Mouse (Mus musculus): ENCODE data around the gene Cerkl.

Gene Cerkl

DNA sequence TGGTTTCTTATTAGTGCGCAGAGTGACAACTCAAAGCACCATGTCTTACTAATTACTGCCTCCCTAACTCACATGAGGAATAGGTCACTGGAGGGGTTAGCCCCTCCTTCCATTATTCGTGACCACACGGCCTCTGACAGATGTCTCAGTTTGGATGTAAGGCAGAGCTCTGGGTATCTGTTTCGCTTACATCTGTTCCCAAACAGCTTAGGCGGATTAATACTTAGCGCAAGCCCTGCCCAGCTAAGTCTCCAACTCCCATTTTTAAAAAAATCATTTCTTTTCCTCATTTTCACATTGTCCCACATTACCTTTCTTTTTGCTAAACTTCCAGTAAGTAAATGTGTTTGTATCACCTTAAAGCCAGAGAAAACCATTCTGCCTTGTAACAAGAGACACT, 34.9 kb downstream of the Cerkl start:
- H3K36me3 ChIP-seq (ENCODE audit: control insufficient read depth, insufficient read depth, low read length, poor library complexity, severe bottlenecking) = no peaks in the 10 kb centered on the region
- no peak for DNase-seq (ENCODE audit: low read depth, low spot score)

GRCm38 (mm10) chr2:79414505-79414904, 42.1 kb downstream of the Cerkl start:
- H3K27me3 ChIP-seq (ENCODE audit: control insufficient read depth, insufficient read depth, low read length, poor library complexity, severe bottlenecking) = no peaks in the 10 kb centered on the region
- no peaks in the 10 kb centered on the region for H3K36me3 ChIP-seq (ENCODE audit: control insufficient read depth, insufficient read depth, low read length, poor library complexity, severe bottlenecking)
- no peak for DNase-seq (ENCODE audit: low read depth, low spot score)

More for the DNA sequence above, 34.9 kb downstream of the Cerkl start:
- no peaks in the 10 kb centered on the region for H3K27me3 ChIP-seq (ENCODE audit: control insufficient read depth, insufficient read depth, low read length, poor library complexity, severe bottlenecking)

- no peak for DNase-seq (ENCODE audit: low read depth, low spot score)
- no peaks in the 10 kb centered on the region for H3K27me3 ChIP-seq (ENCODE audit: control insufficient read depth, insufficient read depth, low read length, poor library complexity, severe bottlenecking)
Observed at GRCm38 (mm10) chr2:79410903-79411255, 45.7 kb downstream of the Cerkl start.

DNA sequence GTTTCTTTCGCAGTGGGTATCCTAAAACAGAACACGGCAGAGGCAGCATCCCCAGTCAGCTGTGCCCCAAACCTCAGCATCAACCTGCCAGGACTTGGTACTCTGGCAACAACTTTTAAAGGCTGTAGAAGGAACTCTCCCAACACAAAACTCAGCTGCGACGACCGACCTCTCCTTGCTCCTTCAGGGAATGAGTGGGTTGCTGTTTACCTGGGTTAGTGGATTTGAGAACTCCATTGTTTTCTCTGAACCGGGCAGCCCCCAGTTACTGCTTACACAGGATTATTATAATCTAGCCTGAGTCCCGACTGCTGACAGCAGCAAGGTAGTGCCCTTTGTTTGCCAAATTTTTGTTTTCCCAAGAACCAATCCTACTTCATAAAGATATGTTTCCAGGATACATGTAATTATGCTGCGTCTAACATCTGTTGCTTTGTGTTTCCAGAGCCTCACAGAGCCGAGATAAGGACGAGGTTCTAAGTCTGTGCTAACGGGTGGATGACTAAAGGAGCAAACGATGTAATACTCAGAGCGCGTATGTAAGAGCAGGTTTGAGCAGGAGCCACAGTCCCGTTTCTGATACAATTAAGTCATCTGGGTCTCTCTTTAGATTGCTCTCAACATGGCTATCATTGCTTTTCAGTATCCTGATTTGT, 46.2 kb downstream of the Cerkl start:
- H3K27me3 ChIP-seq (ENCODE audit: control insufficient read depth, insufficient read depth, low read length, poor library complexity, severe bottlenecking) = no peaks in the 10 kb centered on the region
- DNase-seq (ENCODE audit: low read depth, low spot score) = no peak
- H3K36me3 ChIP-seq (ENCODE audit: control insufficient read depth, insufficient read depth, low read length, poor library complexity, severe bottlenecking) = no peaks in the 10 kb centered on the region

More at GRCm38 (mm10) chr2:79410903-79411255, 45.7 kb downstream of the Cerkl start:
- no peaks in the 10 kb centered on the region for H3K36me3 ChIP-seq (ENCODE audit: control insufficient read depth, insufficient read depth, low read length, poor library complexity, severe bottlenecking)

- no peaks in the 10 kb centered on the region for H3K27me3 ChIP-seq (ENCODE audit: control insufficient read depth, insufficient read depth, low read length, poor library complexity, severe bottlenecking)
- no peak for DNase-seq (ENCODE audit: low read depth, low spot score)
- no peaks in the 10 kb centered on the region for H3K36me3 ChIP-seq (ENCODE audit: control insufficient read depth, insufficient read depth, low read length, poor library complexity, severe bottlenecking)
Observed at GRCm38 (mm10) chr2:79405661-79406405, 50.8 kb downstream of the Cerkl start.

DNA sequence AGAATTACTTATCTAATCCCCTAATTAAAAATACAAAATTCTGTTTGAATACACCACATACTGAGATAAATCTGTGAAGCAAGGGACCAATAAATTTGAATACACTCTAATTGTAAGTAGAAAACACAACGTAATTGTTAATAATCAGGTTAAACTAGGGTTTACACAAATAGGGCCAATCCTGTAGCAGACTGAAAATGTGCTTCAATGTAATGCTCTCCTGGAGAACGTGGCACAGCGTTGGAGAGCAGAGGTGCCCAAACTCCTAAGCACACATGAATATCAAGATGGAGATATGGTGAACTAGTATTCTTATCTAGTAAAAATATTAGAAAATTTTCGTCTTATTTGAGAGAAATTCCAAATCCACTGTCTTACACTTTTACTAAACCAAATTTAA, 56.5 kb downstream of the Cerkl start:
- no peaks in the 10 kb centered on the region for H3K27me3 ChIP-seq (ENCODE audit: control insufficient read depth, insufficient read depth, low read length, poor library complexity, severe bottlenecking)

DNA sequence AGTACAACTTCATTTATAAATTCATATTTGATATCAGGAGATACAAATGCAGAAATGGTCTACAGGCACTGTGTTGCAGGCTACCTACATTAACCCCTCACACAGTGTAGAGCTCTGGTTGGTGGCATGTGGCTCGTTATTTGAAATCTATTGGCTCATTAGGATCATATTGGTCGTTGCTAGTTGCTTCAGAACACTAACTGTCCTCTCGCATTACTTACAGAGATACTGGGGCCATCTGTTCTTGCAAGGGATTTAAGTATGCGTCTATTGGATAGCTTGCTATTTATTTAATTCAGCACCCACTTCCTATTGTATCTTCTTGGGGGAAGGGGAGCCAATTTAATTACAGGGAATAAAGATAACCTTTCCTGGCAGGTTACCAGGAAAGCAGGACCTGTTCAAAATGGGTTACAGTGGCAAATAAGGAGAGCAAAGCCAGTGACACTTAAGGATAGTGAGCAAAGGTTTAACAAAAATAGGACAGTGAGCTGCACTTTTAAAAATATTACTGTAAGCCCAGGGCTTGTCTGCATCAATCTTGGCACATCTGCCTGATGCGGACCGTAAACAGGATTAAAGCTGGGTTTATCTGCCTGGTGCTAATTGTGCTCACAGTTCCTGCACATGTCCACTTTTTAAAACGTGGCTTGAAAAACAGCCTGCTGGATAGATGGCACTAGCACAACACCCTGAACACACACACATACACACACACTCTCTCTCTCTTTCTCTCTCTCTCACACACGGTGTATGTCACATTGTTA, 57.2 kb downstream of the Cerkl start:
- Histone ChIP-seq H3K36me3 (ENCODE audit: control insufficient read depth, insufficient read depth, low read length, poor library complexity, severe bottlenecking) (no peaks in the 10 kb centered on the region), H3K27me3 (ENCODE audit: control insufficient read depth, insufficient read depth, low read length, poor library complexity, severe bottlenecking) (no peaks in the 10 kb centered on the region)
- DNase-seq (ENCODE audit: low read depth, low spot score) = no peak

More for the DNA sequence above, 56.5 kb downstream of the Cerkl start:
- H3K36me3 ChIP-seq (ENCODE audit: control insufficient read depth, insufficient read depth, low read length, poor library complexity, severe bottlenecking) = no peaks in the 10 kb centered on the region
- DNase-seq (ENCODE audit: low read depth, low spot score) = no peak

GRCm38 (mm10) chr2:79398831-79399230, 57.8 kb downstream of the Cerkl start:
- DNase-seq (ENCODE audit: low read depth, low spot score) = no peak
- Histone ChIP-seq H3K36me3 (ENCODE audit: control insufficient read depth, insufficient read depth, low read length, poor library complexity, severe bottlenecking) (no peaks in the 10 kb centered on the region), H3K27me3 (ENCODE audit: control insufficient read depth, insufficient read depth, low read length, poor library complexity, severe bottlenecking) (no peaks in the 10 kb centered on the region)

DNA sequence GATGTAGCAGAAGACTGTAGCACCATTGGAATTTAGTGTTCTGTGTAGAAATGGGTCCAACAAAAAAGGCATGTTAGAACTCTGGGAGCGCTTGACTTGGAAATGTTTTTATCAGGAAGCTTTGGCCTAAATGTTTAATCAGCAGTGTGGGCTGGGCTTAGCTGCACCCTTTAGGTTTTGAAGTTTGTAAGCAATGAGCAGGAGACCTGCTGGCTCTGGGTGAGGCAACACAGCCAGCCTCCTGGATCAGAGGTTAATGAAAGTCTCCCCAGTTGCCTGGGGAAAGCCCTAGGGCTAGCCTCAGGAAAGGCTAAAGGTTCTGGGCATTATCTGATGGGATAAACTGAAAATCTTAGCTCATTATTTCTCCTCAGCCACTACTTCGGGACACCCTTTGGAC, 58.2 kb downstream of the Cerkl start:
- H3K27me3 ChIP-seq (ENCODE audit: control insufficient read depth, insufficient read depth, low read length, poor library complexity, severe bottlenecking) = no peaks in the 10 kb centered on the region

GRCm38 (mm10) chr2:79397107-79397506, 59.5 kb downstream of the Cerkl start:
- Histone ChIP-seq H3K27me3 (ENCODE audit: control insufficient read depth, insufficient read depth, low read length, poor library complexity, severe bottlenecking) (no peaks in the 10 kb centered on the region), H3K36me3 (ENCODE audit: control insufficient read depth, insufficient read depth, low read length, poor library complexity, severe bottlenecking) (no peaks in the 10 kb centered on the region)
- no peak for DNase-seq (ENCODE audit: low read depth, low spot score)

More for the DNA sequence above, 58.2 kb downstream of the Cerkl start:
- H3K36me3 ChIP-seq (ENCODE audit: control insufficient read depth, insufficient read depth, low read length, poor library complexity, severe bottlenecking) = no peaks in the 10 kb centered on the region
- DNase-seq (ENCODE audit: low read depth, low spot score) = no peak

DNA sequence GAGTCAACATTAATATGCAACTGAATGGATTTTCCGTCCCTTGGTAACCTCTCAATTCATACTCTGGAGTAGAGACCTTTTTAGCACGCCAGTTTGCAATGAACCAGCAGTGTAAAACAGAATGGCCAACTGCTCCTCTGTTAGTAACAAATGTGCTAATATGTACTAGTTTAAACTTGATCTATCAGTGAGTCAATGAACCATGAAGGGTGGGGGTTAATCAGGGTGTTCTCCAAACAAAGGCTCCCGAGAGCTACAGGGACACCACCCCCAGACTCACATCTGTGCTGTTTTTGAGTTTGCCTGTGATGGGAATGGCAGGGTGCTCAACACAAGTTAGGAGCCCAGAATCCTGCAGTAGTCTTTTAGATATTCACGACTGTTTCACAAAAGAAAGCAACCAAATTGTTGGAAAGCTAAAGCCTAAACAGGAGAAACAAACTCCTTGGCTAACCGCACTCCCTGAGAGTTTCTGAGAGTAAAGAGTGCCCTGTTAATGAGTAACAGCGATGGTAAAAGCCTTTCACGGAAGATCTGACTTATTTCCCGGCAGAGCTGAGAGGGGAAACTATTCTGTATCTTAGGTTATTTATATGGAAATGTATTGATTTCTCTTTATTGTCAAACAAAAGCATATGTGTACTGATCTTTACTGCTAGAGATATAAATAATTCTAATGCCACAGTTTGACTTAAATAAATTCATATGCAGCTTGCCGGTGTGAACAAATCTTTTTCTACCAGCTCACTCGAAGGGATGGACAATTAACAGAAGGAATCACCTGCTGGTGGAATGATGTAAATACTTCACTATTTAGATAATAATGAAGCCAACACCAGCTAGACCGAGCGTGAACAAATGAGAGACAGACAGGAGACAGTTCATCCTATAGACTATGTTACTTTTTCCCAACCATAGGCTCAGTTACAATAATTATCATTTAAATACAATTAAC, 77.2 kb downstream of the Cerkl start:
- Histone ChIP-seq H3K36me3 (ENCODE audit: control insufficient read depth, insufficient read depth, low read length, poor library complexity, severe bottlenecking) (no peaks in the 10 kb centered on the region), H3K27me3 (ENCODE audit: control insufficient read depth, insufficient read depth, low read length, poor library complexity, severe bottlenecking) (no peaks in the 10 kb centered on the region)
- no peak for DNase-seq (ENCODE audit: low read depth, low spot score)

GRCm38 (mm10) chr2:79378346-79379086, 78.1 kb downstream of the Cerkl start:
- no peaks in the 10 kb centered on the region for H3K36me3 ChIP-seq (ENCODE audit: control insufficient read depth, insufficient read depth, low read length, poor library complexity, severe bottlenecking)
- DNase-seq (ENCODE audit: low read depth, low spot score) = no peak
- no peaks in the 10 kb centered on the region for H3K27me3 ChIP-seq (ENCODE audit: control insufficient read depth, insufficient read depth, low read length, poor library complexity, severe bottlenecking)

DNA sequence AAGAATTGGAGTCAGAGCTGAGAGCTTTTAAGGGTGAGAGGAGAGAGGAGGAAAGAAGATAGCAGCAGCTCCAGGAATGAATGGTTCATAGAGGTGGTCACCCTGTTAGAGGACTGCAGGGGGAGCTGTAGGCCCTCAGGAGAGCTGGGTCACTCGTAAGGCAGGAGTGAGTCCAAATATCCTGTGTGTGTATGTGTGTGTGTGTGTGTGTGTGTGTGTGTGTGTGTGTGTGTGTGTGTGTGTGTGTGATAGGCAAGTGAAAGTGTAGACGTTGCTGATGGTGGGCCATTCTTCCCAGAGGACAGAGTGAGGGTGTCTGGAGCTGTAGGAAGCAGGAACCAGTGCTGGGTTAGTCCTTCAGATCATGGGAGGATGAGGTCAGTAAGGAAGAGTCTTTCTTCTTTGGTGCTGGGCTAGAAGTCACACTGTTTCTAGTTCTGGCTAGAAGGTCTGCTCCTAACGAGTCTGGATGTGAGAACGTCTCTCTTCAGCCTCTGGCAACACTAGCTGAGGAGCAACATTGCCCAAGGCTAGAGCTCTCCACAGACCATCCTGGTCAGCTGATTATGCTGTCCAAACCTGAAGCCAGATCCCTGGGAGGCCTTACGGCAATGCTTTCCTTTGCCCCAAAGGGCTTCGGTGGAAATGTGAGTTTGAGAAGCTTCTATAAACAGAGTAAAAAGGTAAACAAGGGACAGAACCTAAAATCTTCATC, 83.9 kb downstream of the Cerkl start:
- Histone ChIP-seq H3K27me3 (ENCODE audit: control insufficient read depth, insufficient read depth, low read length, poor library complexity, severe bottlenecking) (no peaks in the 10 kb centered on the region), H3K36me3 (ENCODE audit: control insufficient read depth, insufficient read depth, low read length, poor library complexity, severe bottlenecking) (no peaks in the 10 kb centered on the region)
- DNase-seq (ENCODE audit: low read depth, low spot score) = peak; percentile 57

All from splenic B cell, adult 2 months (primary cell).